Mouse (Mus musculus): Measurements from ENCODE around the gene Ccdc92b. TPM values are rescaled to one million over a fixed set of nuclear protein-coding genes. Genes with fewer than 3 reads are reported as not detected.
A peak's percentile ranks its signal among the peaks of the same experiment; 100 is the strongest.
"Not testable (repeated sequence)": the region's sequence is repeated elsewhere in the genome, so short reads cannot be mapped to it uniquely, and the experiment has no call there.

The Ccdc92b gene
- 0.54 and 0.62 TPM in 2 replicates for polyA plus RNA-seq (2014; fragmentation: Nextera tagmentation; extraction: Ambion mirVana)

- Histone ChIP-seq H3K27ac (replicated peaks; ENCODE audit: low read depth, low read length) (no peak within 1 kb of the TSS), H3K9me3 (ENCODE audit: control insufficient read depth, low read length) (no peaks in the 10 kb centered on the region), H3K9ac (ENCODE audit: low read depth, low read length) (no peak within 1 kb of the TSS), H3K4me1 (ENCODE audit: control insufficient read depth, insufficient read depth, low read length) (peaks cover 4% of the 10 kb centered on the region; the same call in 1 of the 2 replicates), H3K4me2 (ENCODE audit: low read depth, low read length) (peak within 1 kb of the TSS; percentile 58), H3K4me3 (ENCODE audit: low read depth, low read length) (peak within 1 kb of the TSS; percentile 32), H3K36me3 (ENCODE audit: control insufficient read depth, insufficient read depth, low read length) (no peaks in the 10 kb centered on the region), H3K27me3 (replicated peaks; ENCODE audit: control insufficient read depth, insufficient read depth, low read length) (peaks cover 27% of the 10 kb centered on the region)
- WGBS: 0% methylated on average over 16 of the region's 63 CpGs
- DNase-seq (ENCODE audit: low spot score): peak; percentile 87
- ATAC-seq (ENCODE audit: low read depth): peak; percentile 91
Observed at GRCm38 (mm10) chr11:74619201-74619955, at the start of gene Ccdc92b. Gene Ccdc92b, plus strand, starts transcription at chr11:74619605.

- Histone ChIP-seq H3K4me1 (ENCODE audit: control insufficient read depth, insufficient read depth, low read length) (no peaks in the 10 kb centered on the region), H3K27me3 (replicated peaks; ENCODE audit: control insufficient read depth, insufficient read depth, low read length) (no peaks in the 10 kb centered on the region), H3K27ac (replicated peaks; ENCODE audit: low read depth, low read length) (no peak overlapping the region), H3K9ac (ENCODE audit: low read depth, low read length) (no peak overlapping the region), H3K4me2 (ENCODE audit: low read depth, low read length) (no peak overlapping the region), H3K4me3 (ENCODE audit: low read depth, low read length) (no peak overlapping the region), H3K36me3 (ENCODE audit: control insufficient read depth, insufficient read depth, low read length) (no peaks in the 10 kb centered on the region), H3K9me3 (ENCODE audit: control insufficient read depth, low read length) (no peaks in the 10 kb centered on the region)
- 57% methylated on average over 6 of the region's 6 CpGs for WGBS
- ATAC-seq (ENCODE audit: low read depth): no peak
- DNase-seq (ENCODE audit: low spot score): no peak
Observed at GRCm38 (mm10) chr11:74569735-74570134, 49.7 kb upstream of the Ccdc92b start.

- 63% methylated on average over 6 of the region's 6 CpGs for WGBS
- Histone ChIP-seq H3K27ac (replicated peaks; ENCODE audit: low read depth, low read length) (no peak overlapping the region), H3K9me3 (ENCODE audit: control insufficient read depth, low read length) (no peaks in the 10 kb centered on the region), H3K4me2 (ENCODE audit: low read depth, low read length) (no peak overlapping the region), H3K36me3 (ENCODE audit: control insufficient read depth, insufficient read depth, low read length) (no peaks in the 10 kb centered on the region), H3K9ac (ENCODE audit: low read depth, low read length) (no peak overlapping the region), H3K27me3 (replicated peaks; ENCODE audit: control insufficient read depth, insufficient read depth, low read length) (no peaks in the 10 kb centered on the region), H3K4me1 (ENCODE audit: control insufficient read depth, insufficient read depth, low read length) (no peaks in the 10 kb centered on the region), H3K4me3 (ENCODE audit: low read depth, low read length) (no peak overlapping the region)
- ATAC-seq (ENCODE audit: low read depth) (no peak), DNase-seq (ENCODE audit: low spot score) (no peak)
Observed at GRCm38 (mm10) chr11:74572459-74573061, 46.8 kb upstream of the Ccdc92b start.

GRCm38 (mm10) chr11:74574768-74575434 is 44.5 kb upstream of the Ccdc92b start:
- ATAC-seq (ENCODE audit: low read depth) (no peak), DNase-seq (ENCODE audit: low spot score) (no peak)
- Histone ChIP-seq H3K4me3 (ENCODE audit: low read depth, low read length) (no peak overlapping the region), H3K27me3 (replicated peaks; ENCODE audit: control insufficient read depth, insufficient read depth, low read length) (no peaks in the 10 kb centered on the region), H3K4me1 (ENCODE audit: control insufficient read depth, insufficient read depth, low read length) (no peaks in the 10 kb centered on the region), H3K9ac (ENCODE audit: low read depth, low read length) (no peak overlapping the region), H3K27ac (replicated peaks; ENCODE audit: low read depth, low read length) (no peak overlapping the region), H3K4me2 (ENCODE audit: low read depth, low read length) (no peak overlapping the region), H3K36me3 (ENCODE audit: control insufficient read depth, insufficient read depth, low read length) (no peaks in the 10 kb centered on the region), H3K9me3 (ENCODE audit: control insufficient read depth, low read length) (no peaks in the 10 kb centered on the region)
- 70% methylated on average over 4 of the region's 4 CpGs for WGBS

GRCm38 (mm10) chr11:74575940-74576339 is 43.5 kb upstream of the Ccdc92b start:
- no peaks in the 10 kb centered on the region for H3K4me1 ChIP-seq (ENCODE audit: control insufficient read depth, insufficient read depth, low read length)
- H3K4me2 ChIP-seq (ENCODE audit: low read depth, low read length): no peak overlapping the region
- H3K27me3 ChIP-seq (replicated peaks; ENCODE audit: control insufficient read depth, insufficient read depth, low read length): no peaks in the 10 kb centered on the region
- no peak overlapping the region for H3K9ac ChIP-seq (ENCODE audit: low read depth, low read length)
- WGBS: 74% methylated on average over 3 of the region's 3 CpGs
- no peak overlapping the region for H3K27ac ChIP-seq (replicated peaks; ENCODE audit: low read depth, low read length)
- DNase-seq (ENCODE audit: low spot score): no peak
- no peaks in the 10 kb centered on the region for H3K9me3 ChIP-seq (ENCODE audit: control insufficient read depth, low read length)
- no peak for ATAC-seq (ENCODE audit: low read depth)
- H3K4me3 ChIP-seq (ENCODE audit: low read depth, low read length): no peak overlapping the region
- H3K36me3 ChIP-seq (ENCODE audit: control insufficient read depth, insufficient read depth, low read length): no peaks in the 10 kb centered on the region

- no peaks in the 10 kb centered on the region for H3K27me3 ChIP-seq (replicated peaks; ENCODE audit: control insufficient read depth, insufficient read depth, low read length)
Observed at GRCm38 (mm10) chr11:74577068-74577467, 42.3 kb upstream of the Ccdc92b start.

GRCm38 (mm10) chr11:74581333-74581732 is 38.1 kb upstream of the Ccdc92b start:
- not testable (repeated sequence) for ATAC-seq (ENCODE audit: low read depth); H3K27me3 ChIP-seq (replicated peaks; ENCODE audit: control insufficient read depth, insufficient read depth, low read length); H3K9ac ChIP-seq (ENCODE audit: low read depth, low read length); H3K9me3 ChIP-seq (ENCODE audit: control insufficient read depth, low read length); H3K4me2 ChIP-seq (ENCODE audit: low read depth, low read length); H3K4me3 ChIP-seq (ENCODE audit: low read depth, low read length); H3K36me3 ChIP-seq (ENCODE audit: control insufficient read depth, insufficient read depth, low read length); H3K27ac ChIP-seq (replicated peaks; ENCODE audit: low read depth, low read length); DNase-seq (ENCODE audit: low spot score); H3K4me1 ChIP-seq (ENCODE audit: control insufficient read depth, insufficient read depth, low read length)
- WGBS: 59% methylated on average over 4 of the region's 4 CpGs

More at GRCm38 (mm10) chr11:74577068-74577467, 42.3 kb upstream of the Ccdc92b start:
- Histone ChIP-seq H3K9ac (ENCODE audit: low read depth, low read length) (no peak overlapping the region), H3K4me2 (ENCODE audit: low read depth, low read length) (no peak overlapping the region), H3K4me3 (ENCODE audit: low read depth, low read length) (no peak overlapping the region), H3K9me3 (ENCODE audit: control insufficient read depth, low read length) (no peaks in the 10 kb centered on the region), H3K4me1 (ENCODE audit: control insufficient read depth, insufficient read depth, low read length) (no peaks in the 10 kb centered on the region), H3K36me3 (ENCODE audit: control insufficient read depth, insufficient read depth, low read length) (no peaks in the 10 kb centered on the region), H3K27ac (replicated peaks; ENCODE audit: low read depth, low read length) (no peak overlapping the region)
- 65% methylated on average over 3 of the region's 3 CpGs for WGBS
- no peak for ATAC-seq (ENCODE audit: low read depth)
- DNase-seq (ENCODE audit: low spot score): no peak

- Histone ChIP-seq H3K36me3 (ENCODE audit: control insufficient read depth, insufficient read depth, low read length) (no peaks in the 10 kb centered on the region), H3K4me3 (ENCODE audit: low read depth, low read length) (no peak overlapping the region), H3K27ac (replicated peaks; ENCODE audit: low read depth, low read length) (no peak overlapping the region), H3K9me3 (ENCODE audit: control insufficient read depth, low read length) (no peaks in the 10 kb centered on the region), H3K4me1 (ENCODE audit: control insufficient read depth, insufficient read depth, low read length) (no peaks in the 10 kb centered on the region), H3K27me3 (replicated peaks; ENCODE audit: control insufficient read depth, insufficient read depth, low read length) (0 out of 2 replicates have a peak, but pooled peaks cover 9% of the 10 kb centered on the region), H3K9ac (ENCODE audit: low read depth, low read length) (no peak overlapping the region), H3K4me2 (ENCODE audit: low read depth, low read length) (no peak overlapping the region)
- no peak for ATAC-seq (ENCODE audit: low read depth)
- no peak for DNase-seq (ENCODE audit: low spot score)
- WGBS: 75% methylated on average over 3 of the region's 3 CpGs
Observed at GRCm38 (mm10) chr11:74582464-74582863, 36.9 kb upstream of the Ccdc92b start.

Measured in embryonic facial prominence, embryonic 14.5 days (tissue).